ENCODE assay signal across 9 mouse cellular contexts in genomic region chr1:150266502-150266901, GRCm38 (mm10). TPM values are rescaled to one million over a fixed set of nuclear protein-coding genes. Genes with fewer than 3 reads are reported as not detected.
DNase-seq lines count a peak whose midpoint lies in the region; ATAC-seq lines count a peak whose summit lies in the region.
"Had no signal": no experiment of that assay in that cellular context is flagged by ENCODE, and none has a peak within 500 bp of the region (broad histone marks: within the 10 kb centered on the region; RNA-seq: fewer than 3 reads in every experiment).

No protein-coding gene starts in this region.

- no peaks in the 10 kb centered on the region for H3K4me1 ChIP-seq in forebrain, embryonic 15.5 days
- H3K4me1 ChIP-seq: limb, embryonic 15.5 days had no signal

- DNase-seq in heart, postnatal 10 days: peak; percentile 15 to 34
- DNase-seq in heart, adult 8-10 months (ENCODE audit: low spot score): no peak
- DNase-seq in thymus, postnatal 0 days (ENCODE audit: low spot score): peak; percentile 40
- no peak for DNase-seq in thymus, postnatal 25 days
- DNase-seq in mesoderm, embryonic 11.5 days (ENCODE audit: low read depth, low spot score): peak; percentile 53
- DNase-seq in cerebellum, adult 9-11 months: no peak
- no peak for DNase-seq in right cerebral cortex, postnatal 4 days

- peak; percentile 70 for ATAC-seq in forebrain, embryonic 15.5 days (replicated peaks)

- no peaks in the 10 kb centered on the region for H3K9me3 ChIP-seq in forebrain, embryonic 15.5 days
- H3K9me3 ChIP-seq: limb, embryonic 15.5 days had no signal

- intact Hi-C loops in heart, postnatal 10 days (cut with DNase I): no loop called here

- H3K4me2 ChIP-seq in forebrain, embryonic 15.5 days (replicated peaks): no peak overlapping the region
- H3K4me2 ChIP-seq: limb, embryonic 15.5 days had no signal

- H3K4me3 ChIP-seq in forebrain, embryonic 15.5 days: no peak overlapping the region
- H3K4me3 ChIP-seq: limb, embryonic 15.5 days had no signal

- no peak overlapping the region for H3K9ac ChIP-seq in forebrain, embryonic 15.5 days (replicated peaks)
- H3K9ac ChIP-seq: limb, embryonic 15.5 days had no signal

- no peaks in the 10 kb centered on the region for H3K27me3 ChIP-seq in forebrain, embryonic 15.5 days
- H3K27me3 ChIP-seq: limb, embryonic 15.5 days had no signal

- no peaks in the 10 kb centered on the region for H3K36me3 ChIP-seq in forebrain, embryonic 15.5 days
- H3K36me3 ChIP-seq: limb, embryonic 15.5 days had no signal

- WGBS in forebrain, embryonic 15.5 days: 46% methylated on average over 3 of the region's 3 CpGs

- no peak overlapping the region for H3K27ac ChIP-seq in forebrain, embryonic 15.5 days (replicated peaks)
- H3K27ac ChIP-seq: limb, embryonic 15.5 days had no signal

RNA-seq across cellular contexts. Expression of gene Pdc, which starts 52.7 kb away (rescaled TPM):
- total RNA-seq in heart, postnatal 10 days (2021): not detected
- not detected for total RNA-seq in heart, adult 8-10 months (2022)
- not detected in 2 replicates for polyA plus RNA-seq in thymus, postnatal 0 days (2015; fragmentation: Nextera tagmentation; extraction: Ambion mirVana)
- polyA plus RNA-seq in forebrain, embryonic 15.5 days (2015; fragmentation: Nextera tagmentation; extraction: Ambion mirVana): not detected in 2 replicates
- polyA plus RNA-seq: limb, embryonic 15.5 days had no signal

Comparison
In these comparisons a context has a peak if more than half of its experiments do, and no peak if none do; other contexts are left out.
1. DNase-seq: peak in heart, postnatal 10 days (2 of 2), thymus, postnatal 0 days (single experiment) and mesoderm, embryonic 11.5 days (single experiment); none in heart, adult 8-10 months (single experiment), thymus, postnatal 25 days (single experiment), cerebellum, adult 9-11 months (single experiment) and right cerebral cortex, postnatal 4 days (single experiment).